Mouse (Mus musculus) hindbrain, embryonic 11.5 days (tissue): Measurements from ENCODE around the gene Fmo5. TPM values are rescaled to one million over a fixed set of nuclear protein-coding genes. Genes with fewer than 3 reads are reported as not detected.

Experiments
- ATAC-seq: fragments of 200-750 bp; cut with Nextera tagmentation; 2 replicates; pipeline ENCODE4 v1.8.0; 2017; ENCODE audit warnings: mild to moderate bottlenecking, moderate TSS enrichment, moderate library complexity; ENCODE audit not compliant: low FRiP score
- DNase-seq: peaks from one replicate; pipeline ENCODE4 v3.0.0-alpha.2; 2015; ENCODE audit warnings: low spot score
- H3K27ac ChIP-seq: fragments of 300-500 bp; sonication (generic); 2 replicates; pipeline ENCODE4 v1.5.1; 2014; ENCODE audit warnings: mild to moderate bottlenecking, low read depth, low read length
- H3K27me3 ChIP-seq: fragments of 300-500 bp; sonication (generic); 2 replicates; pipeline ENCODE4 v1.6.1; 2014; ENCODE audit warnings: mild to moderate bottlenecking, low read length, moderate library complexity, mixed read lengths; ENCODE audit not compliant: control insufficient read depth, insufficient read depth
- H3K36me3 ChIP-seq: fragments of 300-500 bp; sonication (generic); 2 replicates; pipeline ENCODE4 v1.6.1; 2014; ENCODE audit warnings: mild to moderate bottlenecking, low read length, moderate library complexity, mixed read lengths; ENCODE audit not compliant: control insufficient read depth, insufficient read depth
- H3K4me1 ChIP-seq: fragments of 300-500 bp; sonication (generic); replicated peaks from 2 replicates; pipeline ENCODE4 v1.6.1; 2014; ENCODE audit warnings: low read length, mixed read lengths; ENCODE audit not compliant: control insufficient read depth, insufficient read depth
- H3K4me2 ChIP-seq: fragments of 300-500 bp; sonication (generic); replicated peaks from 2 replicates; pipeline ENCODE4 v1.6.1; 2014; ENCODE audit warnings: mild to moderate bottlenecking, low read depth, low read length
- H3K4me3 ChIP-seq: fragments of 300-500 bp; sonication (generic); 2 replicates; pipeline ENCODE4 v1.5.1; 2014; ENCODE audit warnings: low read depth, low read length
- H3K9ac ChIP-seq: fragments of 300-500 bp; sonication (generic); 2 replicates; pipeline ENCODE4 v1.6.1; 2014; ENCODE audit warnings: low read depth, low read length
- H3K9me3 ChIP-seq: fragments of 300-500 bp; sonication (generic); 2 replicates; pipeline ENCODE4 v1.6.1; 2016; ENCODE audit warnings: low read length; ENCODE audit not compliant: control insufficient read depth
- WGBS: fragments of 180-500 bp; shearing (Covaris S2); extraction: QIAGEN DNeasy Blood & Tissue Kit; methylation state at CpG from one replicate; pipeline ENCODE4 v1.1.7; 2014; 5-methylcytosine and 5-hydroxymethylcytosine counted together
- polyA plus RNA-seq: library from polyadenylated mRNA; unstranded; fragments of >200 nt; fragmentation: Nextera tagmentation; extraction: Ambion mirVana; gene quantifications from 2 replicates; pipeline ENCODE4 v1.2.1, GENCODE M21; 2014

Gene Fmo5
- polyA plus RNA-seq, 1 experiment from 2014 or later: 0.60 TPM

DNA sequence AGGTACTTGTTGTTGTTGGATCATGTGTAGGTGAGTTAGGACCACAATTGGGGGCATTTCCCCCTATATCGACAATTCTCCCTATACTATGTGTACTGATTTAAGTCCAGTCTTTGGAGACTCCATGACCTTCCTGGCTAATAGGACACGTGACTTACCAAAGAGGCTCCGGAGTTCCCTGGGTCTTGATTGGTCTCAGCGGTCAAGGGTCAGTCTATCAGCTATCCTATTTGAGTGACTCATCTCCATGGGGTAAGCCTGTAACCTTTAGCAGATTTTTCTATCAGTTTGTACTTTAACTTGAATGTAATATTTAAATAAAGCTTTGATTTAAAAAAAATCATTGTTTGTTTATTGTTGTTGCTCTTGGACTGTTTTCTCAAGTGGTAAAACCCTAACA, 7.9 kb upstream of the Fmo5 start:
- DNase-seq: no peak
- no peak for ATAC-seq
- Histone ChIP-seq H3K4me3 (no peak overlapping the region), H3K36me3 (no peaks in the 10 kb centered on the region), H3K4me2 (no peak overlapping the region), H3K4me1 (no peaks in the 10 kb centered on the region), H3K9ac (no peak overlapping the region), H3K27me3 (no peaks in the 10 kb centered on the region), H3K9me3 (no peaks in the 10 kb centered on the region), H3K27ac (no peak overlapping the region)
- WGBS: 90% methylated on average over 4 of the region's 4 CpGs

DNA sequence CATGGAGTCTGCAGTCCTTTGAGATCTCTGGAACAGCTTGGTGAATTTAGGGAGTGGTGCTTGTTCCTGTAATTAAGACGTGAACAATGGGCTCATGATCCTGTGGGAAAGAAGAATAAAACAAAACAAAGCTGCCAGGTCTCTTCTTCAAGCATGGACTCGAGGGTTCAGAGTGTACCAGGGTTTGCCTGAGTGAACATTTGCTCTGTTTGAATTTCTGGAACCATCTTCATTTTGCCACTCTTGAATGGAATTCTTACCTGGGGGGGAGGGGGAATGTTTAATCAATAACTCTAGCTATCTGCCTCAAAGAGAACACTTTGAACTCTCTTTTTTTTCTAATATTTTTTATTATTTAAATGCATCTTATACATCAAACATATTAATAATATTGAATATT, 4.0 kb upstream of the Fmo5 start:
- ATAC-seq (no peak), DNase-seq (no peak)
- no peak overlapping the region for H3K4me2 ChIP-seq
- no peaks in the 10 kb centered on the region for H3K36me3 ChIP-seq
- H3K9ac ChIP-seq: no peak overlapping the region
- H3K4me1 ChIP-seq: no peaks in the 10 kb centered on the region
- no peak overlapping the region for H3K27ac ChIP-seq
- H3K9me3 ChIP-seq: no peaks in the 10 kb centered on the region
- 44% methylated on average over 2 of the region's 2 CpGs for WGBS
- no peak overlapping the region for H3K4me3 ChIP-seq
- no peaks in the 10 kb centered on the region for H3K27me3 ChIP-seq

DNA sequence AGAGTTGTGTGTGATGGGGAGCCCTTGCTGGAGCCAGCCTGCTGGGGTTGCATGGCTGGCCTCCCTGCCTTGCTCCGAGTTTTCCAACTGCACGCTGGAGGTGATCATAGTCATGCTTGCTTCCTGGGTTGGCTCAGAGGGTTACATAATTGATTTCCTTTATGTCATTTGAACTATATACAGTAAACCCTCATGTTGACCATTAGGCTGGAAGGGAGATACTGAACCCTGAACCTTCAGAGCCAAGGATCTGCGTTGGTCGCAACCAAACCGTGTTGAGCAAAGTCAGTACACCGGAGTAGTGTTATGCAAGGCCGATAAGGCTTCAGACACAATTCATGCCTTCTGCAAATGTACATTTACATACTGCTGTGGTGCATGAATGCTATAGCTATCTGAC, 711 bp upstream of the Fmo5 start:
- H3K36me3 ChIP-seq: no peaks in the 10 kb centered on the region
- 83% methylated on average over 7 of the region's 7 CpGs for WGBS
- no peaks in the 10 kb centered on the region for H3K9me3 ChIP-seq
- H3K4me2 ChIP-seq: no peak overlapping the region
- DNase-seq: no peak
- no peaks in the 10 kb centered on the region for H3K4me1 ChIP-seq
- no peak overlapping the region for H3K9ac ChIP-seq
- no peak overlapping the region for H3K27ac ChIP-seq
- no peaks in the 10 kb centered on the region for H3K27me3 ChIP-seq
- H3K4me3 ChIP-seq: no peak overlapping the region
- ATAC-seq: no peak

DNA sequence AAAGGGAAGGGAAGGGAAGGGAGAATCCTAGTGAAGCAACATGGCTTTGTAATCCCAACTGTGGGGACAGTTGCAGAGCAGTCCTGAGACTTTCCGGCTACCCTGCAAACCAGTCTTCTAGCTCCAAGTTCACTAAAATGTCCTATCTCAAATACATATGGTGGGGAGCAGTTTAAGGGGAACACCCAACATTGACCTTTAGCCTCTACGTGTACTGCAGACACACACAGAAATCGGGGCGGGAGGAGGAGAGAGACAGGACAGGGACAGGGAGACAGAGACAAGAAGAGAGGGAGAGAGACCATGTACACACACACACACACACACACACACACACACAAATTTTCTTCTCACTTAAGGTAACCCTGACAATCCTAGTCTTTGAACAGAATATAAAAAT, 1.3 kb downstream of the Fmo5 start:
- no peak for ATAC-seq
- no peak overlapping the region for H3K9ac ChIP-seq
- no peak overlapping the region for H3K4me3 ChIP-seq
- H3K4me2 ChIP-seq: no peak overlapping the region
- no peaks in the 10 kb centered on the region for H3K36me3 ChIP-seq
- H3K9me3 ChIP-seq: no peaks in the 10 kb centered on the region
- DNase-seq: no peak
- no peak overlapping the region for H3K27ac ChIP-seq
- no peaks in the 10 kb centered on the region for H3K4me1 ChIP-seq
- H3K27me3 ChIP-seq: no peaks in the 10 kb centered on the region
- WGBS: 82% methylated on average over 4 of the region's 4 CpGs

DNA sequence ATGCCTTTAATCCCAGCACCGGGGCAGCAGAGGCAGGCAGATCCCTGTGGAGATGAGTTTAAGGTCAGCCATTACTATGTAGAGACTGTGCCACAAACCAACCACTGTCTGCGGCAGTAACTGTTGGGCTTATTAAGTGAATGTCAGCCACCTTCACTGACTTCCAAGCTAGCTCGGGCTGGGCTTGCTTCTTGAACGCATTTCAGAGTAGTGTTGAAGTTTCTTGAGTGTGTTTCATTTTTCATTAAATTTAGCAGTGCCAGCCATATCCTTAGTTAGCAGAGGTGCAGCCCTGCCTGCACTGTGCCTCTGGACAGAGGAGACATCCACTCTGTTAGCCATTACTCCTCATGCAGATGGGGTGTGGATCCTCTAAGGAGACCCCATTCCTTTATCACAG, 2.1 kb downstream of the Fmo5 start:
- 95% methylated on average over 4 of the region's 4 CpGs for WGBS
- Histone ChIP-seq H3K27me3 (no peaks in the 10 kb centered on the region), H3K9ac (no peak overlapping the region), H3K4me3 (no peak overlapping the region), H3K4me2 (no peak overlapping the region), H3K4me1 (no peaks in the 10 kb centered on the region), H3K9me3 (no peaks in the 10 kb centered on the region), H3K27ac (no peak overlapping the region), H3K36me3 (no peaks in the 10 kb centered on the region)
- ATAC-seq (no peak), DNase-seq (no peak)

DNA sequence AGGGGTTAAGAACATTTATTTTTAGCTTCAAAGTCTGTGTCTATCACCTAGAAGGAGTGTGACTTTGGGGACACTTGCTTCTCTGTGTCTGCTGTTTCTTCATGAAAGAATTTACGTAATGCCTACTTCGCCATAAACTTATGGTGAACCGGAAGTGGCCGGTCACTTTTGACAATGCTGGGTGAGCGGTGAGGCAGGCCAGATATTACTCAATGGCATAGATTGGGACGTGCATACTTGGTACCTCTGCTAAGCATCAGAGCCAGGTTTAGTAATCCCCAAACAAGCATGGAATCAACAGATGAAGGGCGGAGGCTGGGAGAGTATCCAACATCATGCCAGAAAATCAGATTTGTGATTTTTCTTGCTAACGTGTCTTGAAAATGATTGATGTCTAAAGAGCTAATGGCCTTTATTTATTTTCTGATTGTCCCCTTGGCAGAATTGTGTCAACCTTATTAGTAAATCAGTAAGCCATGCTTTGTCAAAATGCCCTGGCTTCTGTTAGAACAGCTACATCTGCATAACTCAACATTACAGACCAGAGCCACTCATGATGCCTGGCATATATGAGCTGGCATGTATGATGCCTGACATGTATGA, 2.8 kb downstream of the Fmo5 start:
- Histone ChIP-seq H3K27ac (no peak overlapping the region), H3K4me2 (no peak overlapping the region), H3K27me3 (no peaks in the 10 kb centered on the region), H3K36me3 (no peaks in the 10 kb centered on the region), H3K4me1 (no peaks in the 10 kb centered on the region), H3K4me3 (no peak overlapping the region), H3K9me3 (no peaks in the 10 kb centered on the region), H3K9ac (no peak overlapping the region)
- 87% methylated on average over 8 of the region's 8 CpGs for WGBS
- ATAC-seq (no peak), DNase-seq (no peak)

DNA sequence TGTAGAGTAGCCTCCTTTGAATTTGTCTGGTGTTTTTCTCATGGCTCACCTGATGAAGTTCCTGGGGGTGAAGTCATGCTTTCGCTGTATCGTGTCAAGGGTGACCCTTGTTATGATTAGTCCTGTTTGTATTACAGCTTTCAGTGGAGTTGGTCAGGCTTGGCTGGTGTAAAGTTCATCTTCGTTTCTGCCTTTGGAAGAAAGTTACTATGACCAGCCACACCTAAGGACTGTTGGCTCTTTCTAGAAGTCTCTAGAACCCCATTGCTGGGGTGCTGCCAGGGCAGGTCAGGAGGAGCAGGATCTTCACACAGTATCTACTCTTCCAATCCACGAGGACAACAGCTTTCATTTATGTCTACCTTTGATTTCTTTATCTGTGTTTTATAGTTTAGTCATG, 4.9 kb downstream of the Fmo5 start:
- H3K27me3 ChIP-seq: no peaks in the 10 kb centered on the region
- WGBS: 81% methylated on average over 4 of the region's 4 CpGs
- no peak overlapping the region for H3K4me2 ChIP-seq

DNA sequence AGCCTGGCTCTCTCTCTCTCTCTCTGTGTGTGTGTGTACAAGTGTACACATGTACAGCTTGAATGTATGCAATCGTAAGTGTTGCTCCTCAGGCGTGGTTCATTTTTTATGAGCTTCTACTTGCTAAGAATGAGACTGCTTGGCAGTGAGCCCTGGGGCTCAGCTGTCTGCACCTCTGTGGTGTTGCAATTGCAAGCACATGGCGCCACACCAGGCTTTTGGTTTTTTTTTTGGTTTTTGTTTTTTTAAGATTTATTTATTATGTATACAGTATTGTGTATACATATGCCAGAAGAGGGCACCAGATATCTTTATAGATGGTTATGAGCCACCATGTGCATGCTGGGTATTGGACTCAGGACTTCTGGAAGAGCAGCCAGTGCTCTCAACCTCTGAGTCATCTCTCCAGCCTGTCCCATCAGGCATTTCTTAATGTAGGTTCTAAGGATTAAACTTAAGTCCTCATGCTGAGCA, 5.7 kb downstream of the Fmo5 start:
- H3K27me3 ChIP-seq: no peaks in the 10 kb centered on the region
- H3K9ac ChIP-seq: no peak overlapping the region
- no peaks in the 10 kb centered on the region for H3K36me3 ChIP-seq
- H3K27ac ChIP-seq: no peak overlapping the region
- 84% methylated on average over 3 of the region's 3 CpGs for WGBS
- ATAC-seq: no peak
- no peak overlapping the region for H3K4me2 ChIP-seq
- no peaks in the 10 kb centered on the region for H3K9me3 ChIP-seq
- no peak overlapping the region for H3K4me3 ChIP-seq
- H3K4me1 ChIP-seq: no peaks in the 10 kb centered on the region
- DNase-seq: no peak

More for the DNA sequence above, 4.9 kb downstream of the Fmo5 start:
- Histone ChIP-seq H3K9ac (no peak overlapping the region), H3K4me3 (no peak overlapping the region), H3K4me1 (no peaks in the 10 kb centered on the region), H3K9me3 (no peaks in the 10 kb centered on the region), H3K27ac (no peak overlapping the region), H3K36me3 (no peaks in the 10 kb centered on the region)
- no peak for ATAC-seq
- no peak for DNase-seq

DNA sequence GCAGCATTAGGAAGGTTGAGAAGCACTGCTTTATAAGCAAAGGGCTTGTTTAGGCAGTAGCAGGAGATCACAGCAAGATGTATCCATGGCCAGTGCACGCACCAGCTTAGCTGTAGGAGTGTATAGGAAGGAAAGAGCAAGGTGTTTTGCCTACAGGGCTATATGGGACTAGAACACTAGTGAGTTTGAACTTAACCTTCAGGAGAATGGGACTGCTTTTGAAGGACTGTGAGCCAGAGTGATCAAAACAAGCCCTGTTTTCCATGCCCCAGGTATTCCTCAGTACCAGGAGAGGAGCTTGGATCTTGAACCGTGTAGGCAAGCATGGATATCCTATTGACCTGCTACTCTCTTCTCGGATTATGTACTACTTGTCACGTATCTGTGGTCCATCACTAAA, 12.8 kb downstream of the Fmo5 start:
- 85% methylated on average over 4 of the region's 4 CpGs for WGBS
- H3K36me3 ChIP-seq: no peaks in the 10 kb centered on the region
- no peak overlapping the region for H3K27ac ChIP-seq
- H3K27me3 ChIP-seq: no peaks in the 10 kb centered on the region
- no peak overlapping the region for H3K4me3 ChIP-seq
- H3K9ac ChIP-seq: no peak overlapping the region
- no peaks in the 10 kb centered on the region for H3K9me3 ChIP-seq
- ATAC-seq (no peak), DNase-seq (no peak)
- no peak overlapping the region for H3K4me2 ChIP-seq
- H3K4me1 ChIP-seq: no peaks in the 10 kb centered on the region
